Mouse (Mus musculus) ZHBTc4 (cell line): Measurements from ENCODE around the gene Rptor.

Experiments
- DNase-seq: peaks from one replicate; pipeline ENCODE4 v3.0.0-alpha.2; 2011; ENCODE audit warnings: low read depth, low spot score

The Rptor gene

GRCm38 (mm10) chr11:119809309-119809708 is 206.6 kb downstream of the Rptor start:
- DNase-seq = no peak

GRCm38 (mm10) chr11:119811022-119811421 is 208.3 kb downstream of the Rptor start:
- no peak for DNase-seq

DNA sequence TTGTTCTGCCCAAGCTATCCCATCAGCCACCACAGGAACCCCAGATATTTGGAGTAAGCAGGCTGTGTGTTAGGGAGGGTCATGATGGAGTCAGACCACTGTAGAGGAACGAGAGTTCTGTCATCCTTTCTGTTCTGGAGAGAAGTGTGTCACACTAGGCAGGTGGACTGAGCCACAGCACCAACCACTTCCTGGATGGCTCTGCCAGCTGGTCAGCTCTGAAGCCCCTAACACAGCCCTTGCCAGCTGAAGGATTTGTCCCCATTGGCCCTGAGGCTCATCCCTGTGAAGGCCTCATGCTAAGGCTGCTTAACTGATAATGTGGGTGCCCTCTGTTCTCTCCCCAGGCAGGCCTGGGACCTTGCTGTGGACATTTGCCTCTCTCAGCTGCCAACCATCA is 208.9 kb downstream of the Rptor start:
- no peak for DNase-seq

DNA sequence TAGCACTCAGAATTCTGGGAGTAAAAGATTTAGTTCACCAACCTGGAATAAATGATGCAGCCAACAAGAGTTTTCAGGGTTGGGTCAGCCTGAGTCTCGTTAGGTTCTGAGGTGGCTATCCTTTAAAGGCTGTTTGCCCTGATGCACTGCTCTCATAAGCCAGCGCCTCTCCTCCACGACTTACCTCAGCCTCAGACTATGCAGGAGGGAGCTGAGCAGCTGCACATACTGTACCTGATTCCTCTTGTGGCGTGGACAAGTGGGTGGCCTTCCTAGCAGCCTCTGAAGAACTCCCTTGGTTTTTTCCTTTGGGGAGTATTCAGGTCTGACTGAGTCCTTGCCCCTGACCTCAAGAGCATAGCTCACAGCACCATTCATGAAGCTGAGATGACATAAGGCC is 209.4 kb downstream of the Rptor start:
- no peak for DNase-seq

DNA sequence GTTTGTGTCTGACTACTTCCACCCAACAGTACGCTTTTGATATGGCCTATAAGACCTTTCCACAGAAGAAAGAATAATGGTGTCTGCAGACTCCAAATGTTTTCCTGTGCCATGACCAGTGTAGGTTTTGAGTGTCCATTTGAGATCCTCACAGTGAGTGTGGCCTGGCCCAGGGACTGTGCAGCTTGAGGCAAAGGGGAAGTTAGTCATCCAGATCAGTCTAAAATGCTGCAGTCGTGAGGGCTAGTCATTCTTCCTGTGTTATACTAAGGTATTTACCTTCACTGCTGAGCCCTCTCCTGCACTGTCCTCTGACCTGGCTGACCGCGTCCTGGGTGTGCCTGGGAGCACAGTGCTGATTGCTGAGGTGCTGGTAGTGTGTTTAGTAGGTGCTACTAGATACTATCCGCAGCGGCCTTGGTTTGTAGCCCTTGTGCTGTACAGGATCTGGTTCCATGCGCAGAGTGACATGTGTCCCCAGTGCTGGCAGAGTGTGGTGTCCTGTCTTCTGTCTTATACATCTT is 211.4 kb downstream of the Rptor start:
- DNase-seq = no peak

DNA sequence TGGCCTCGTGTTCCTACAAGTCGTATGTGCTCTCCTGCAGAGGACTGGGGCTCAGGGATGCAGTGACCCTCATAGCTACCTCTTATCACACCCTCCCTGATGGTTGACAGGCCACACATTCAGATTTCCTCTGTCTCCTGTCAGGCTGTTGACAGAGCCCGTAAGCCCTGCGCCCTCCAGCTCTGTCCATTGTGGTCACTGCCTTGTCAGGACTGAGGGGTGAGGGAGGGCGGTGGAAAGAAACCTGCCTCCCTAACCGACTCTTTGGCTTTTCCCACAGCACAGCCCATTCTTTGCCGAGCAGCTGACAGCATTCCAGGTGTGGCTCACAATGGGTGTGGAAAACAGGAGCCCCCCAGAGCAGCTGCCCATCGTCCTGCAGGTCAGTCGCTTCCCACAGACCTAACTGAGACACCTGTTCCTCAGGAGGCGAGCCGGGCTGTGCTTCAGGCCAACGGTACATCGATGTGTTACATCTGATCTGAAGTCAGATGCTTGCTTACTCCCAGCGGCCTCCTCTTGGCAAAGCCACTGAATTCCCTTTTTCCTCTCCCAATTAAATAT is 214.2 kb downstream of the Rptor start:
- DNase-seq = no peak

DNA sequence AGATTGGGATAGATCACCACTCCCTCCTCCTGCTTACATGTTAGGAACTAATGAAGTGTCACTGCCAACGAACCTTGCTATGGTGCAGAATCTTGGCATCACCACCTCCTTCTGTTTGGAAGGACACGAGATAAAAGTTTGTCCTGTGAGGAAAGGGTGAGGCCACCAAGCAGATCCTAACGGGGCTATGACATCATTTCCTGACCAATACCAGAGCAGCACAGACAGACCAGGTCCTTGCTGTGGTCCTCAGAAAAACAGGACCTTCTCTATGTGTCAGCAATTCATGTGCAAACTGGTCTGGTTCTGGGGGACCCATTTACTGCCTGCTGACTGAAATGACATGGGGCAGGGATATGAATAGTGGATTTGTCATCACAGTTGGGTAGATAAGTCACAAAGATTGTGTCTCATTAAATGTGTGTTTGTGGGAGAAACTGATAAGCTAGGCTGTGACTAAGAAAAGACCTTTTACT is 214.7 kb downstream of the Rptor start:
- DNase-seq = no peak

DNA sequence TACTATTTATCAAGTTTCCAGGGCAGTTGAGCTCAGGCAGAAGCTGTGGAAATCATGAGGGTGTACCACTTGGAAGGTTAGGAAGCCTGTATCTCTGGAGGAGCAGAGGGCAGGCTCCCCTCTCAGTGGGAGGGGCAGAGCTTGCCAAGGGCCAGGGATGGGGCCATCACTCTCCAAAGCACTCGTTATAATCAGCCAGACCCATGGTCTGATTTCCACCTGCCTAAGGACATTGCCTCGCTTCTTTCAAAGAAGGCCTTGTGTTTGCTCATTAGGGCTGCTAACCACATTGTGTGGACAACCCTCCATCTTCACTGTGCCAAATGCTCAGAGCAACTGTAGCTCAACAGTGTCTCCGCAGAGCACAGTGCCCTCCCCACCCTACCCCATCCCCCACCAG is 215.2 kb downstream of the Rptor start:
- no peak for DNase-seq

- DNase-seq = no peak
Observed at GRCm38 (mm10) chr11:119821514-119821913, 218.8 kb downstream of the Rptor start.

DNA sequence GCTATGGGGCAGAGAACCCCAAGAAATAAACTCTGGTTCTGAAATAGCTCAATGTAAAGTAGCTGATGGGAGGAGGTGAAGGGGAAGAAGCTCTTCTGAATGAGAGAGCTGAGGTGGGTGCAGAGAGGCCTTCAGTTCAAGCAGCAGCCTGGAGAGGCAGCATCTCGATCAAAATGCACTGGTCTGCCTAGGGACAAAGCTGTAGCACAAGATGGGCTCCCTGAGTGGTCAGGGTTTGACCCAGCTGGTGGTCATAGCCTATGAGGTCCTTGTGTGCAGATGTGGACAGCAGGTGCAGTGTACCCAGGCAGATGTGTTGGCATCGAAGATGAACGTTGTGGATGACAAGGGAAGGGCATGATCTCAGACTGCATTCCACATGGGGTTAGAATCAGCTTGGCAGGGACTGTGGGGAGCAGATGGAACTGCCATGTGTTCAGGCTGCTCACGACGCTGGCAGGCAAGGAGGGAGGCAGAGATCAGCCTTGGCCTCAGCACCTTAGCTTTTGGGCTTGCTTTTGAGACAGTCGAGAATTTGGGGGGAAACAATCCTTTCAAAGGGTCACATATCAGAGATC is 221.5 kb downstream of the Rptor start:
- no peak for DNase-seq

DNA sequence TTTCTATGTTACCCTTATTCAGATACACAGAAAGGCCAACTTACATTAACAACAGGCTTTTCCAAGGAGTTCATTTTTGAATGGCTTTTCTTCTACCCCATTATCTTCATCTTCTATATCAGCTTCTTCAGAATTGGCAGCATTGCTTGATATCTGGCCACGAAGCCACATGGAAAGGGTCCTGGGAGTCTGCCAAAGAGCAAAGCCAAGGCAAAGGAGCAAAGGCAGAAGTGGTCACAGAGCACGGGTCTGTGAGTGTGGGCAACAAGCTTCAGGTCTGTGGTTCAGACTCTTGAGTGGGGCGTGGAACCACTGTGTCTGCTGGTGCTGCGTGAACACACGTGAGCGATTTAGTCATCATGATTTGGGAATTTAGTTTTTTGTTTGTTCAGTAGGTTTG is 223.1 kb downstream of the Rptor start:
- DNase-seq = no peak

DNA sequence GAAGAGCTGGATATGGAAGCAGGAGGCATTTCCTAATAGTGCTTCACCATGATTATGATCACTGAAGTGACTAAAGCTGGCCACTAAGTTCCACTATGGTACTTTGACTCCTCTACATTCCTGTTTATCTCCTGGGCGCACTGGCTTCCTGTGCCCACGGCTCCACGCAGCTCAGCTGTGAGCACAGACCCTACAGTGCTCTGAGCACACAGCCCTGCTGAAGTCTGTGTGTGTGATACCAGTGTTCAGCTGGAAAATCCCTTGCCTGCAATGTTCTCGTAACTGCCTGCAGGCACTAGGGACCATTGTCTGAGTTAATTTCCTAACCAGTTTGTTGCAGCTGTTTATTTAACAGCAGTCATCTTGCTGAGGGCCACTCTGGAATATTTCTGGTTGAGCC is 223.5 kb downstream of the Rptor start:
- DNase-seq = no peak

DNA sequence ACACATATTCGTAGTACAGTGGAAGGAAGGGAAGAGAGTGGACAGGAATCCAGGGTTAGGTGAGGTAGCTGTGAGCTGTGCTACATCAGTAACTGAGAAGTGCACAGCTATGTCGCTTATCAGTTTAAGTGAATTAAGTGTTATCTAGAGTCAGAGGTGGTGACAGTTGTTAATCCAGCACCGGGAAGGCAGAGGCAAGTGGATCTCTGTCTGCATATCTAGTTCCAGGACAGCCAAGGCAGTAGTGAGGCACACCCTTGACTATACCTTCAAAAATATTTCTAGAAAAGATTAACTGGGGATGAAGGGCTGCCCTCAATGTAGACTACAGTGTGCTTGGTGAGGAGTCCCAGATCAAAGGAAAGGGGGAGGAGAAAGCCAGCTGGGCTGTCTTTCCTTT is 226.4 kb downstream of the Rptor start:
- DNase-seq = no peak

DNA sequence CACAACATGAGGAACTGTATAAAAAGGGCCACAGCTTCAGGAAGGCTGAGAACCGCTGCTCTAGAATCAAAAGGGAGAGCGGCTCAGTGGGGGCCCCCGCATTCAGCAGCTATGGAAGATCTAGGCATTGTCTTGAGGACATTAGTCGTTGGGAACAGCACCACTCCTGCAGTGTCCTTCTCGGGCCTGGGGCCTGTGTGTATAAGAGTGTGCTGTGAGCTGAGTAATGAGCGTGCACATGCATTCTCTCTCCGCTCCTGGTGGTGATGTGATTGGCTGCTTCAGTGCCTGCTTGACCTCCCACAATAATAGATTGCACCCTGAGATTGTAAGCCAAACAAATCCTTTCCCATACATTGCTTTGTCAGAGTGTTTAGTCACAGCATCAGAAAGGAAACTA is 229.0 kb downstream of the Rptor start:
- no peak for DNase-seq

DNA sequence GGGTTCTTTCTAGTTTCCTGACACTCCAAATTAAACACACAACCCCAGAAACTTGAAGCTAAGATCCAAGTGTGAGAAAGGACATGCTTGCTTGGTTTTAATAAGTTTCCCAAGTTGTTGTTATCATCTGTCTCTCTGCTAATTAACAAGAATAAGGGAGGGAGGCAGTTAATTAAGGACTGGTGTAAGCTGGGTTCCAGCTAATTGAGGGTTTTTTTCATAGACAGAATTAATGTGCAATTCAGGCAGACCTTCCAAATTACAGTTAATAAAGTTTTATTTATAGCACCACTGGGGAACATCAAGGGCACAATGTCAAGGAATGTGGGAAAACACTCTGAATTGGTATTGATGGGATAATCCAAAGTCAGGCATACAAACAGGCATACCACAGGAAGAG is 230.6 kb downstream of the Rptor start:
- DNase-seq = no peak

GRCm38 (mm10) chr11:119833877-119834804 is 231.4 kb downstream of the Rptor start:
- DNase-seq = no peak

DNA sequence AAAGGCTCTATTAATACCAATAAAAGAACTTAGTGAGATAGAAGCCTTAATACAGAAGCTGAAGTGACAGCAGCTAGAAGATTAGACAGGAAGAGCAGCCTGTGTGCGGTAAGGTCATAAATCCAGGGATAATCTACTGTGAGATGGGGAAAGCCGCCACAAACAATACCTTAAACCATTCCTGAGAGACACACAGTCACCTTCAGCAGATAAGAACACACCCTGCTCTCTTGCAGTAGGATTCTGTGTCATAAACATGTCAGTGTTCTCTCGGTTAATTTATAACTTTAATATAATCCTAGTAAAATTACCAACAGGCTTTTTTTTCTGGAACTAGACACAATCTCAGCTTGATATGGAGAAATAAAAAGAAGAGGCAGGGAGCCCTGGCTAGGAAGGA is 233.6 kb downstream of the Rptor start:
- no peak for DNase-seq

- DNase-seq = no peak
Observed at GRCm38 (mm10) chr11:119837786-119838185, 235.1 kb downstream of the Rptor start.

DNA sequence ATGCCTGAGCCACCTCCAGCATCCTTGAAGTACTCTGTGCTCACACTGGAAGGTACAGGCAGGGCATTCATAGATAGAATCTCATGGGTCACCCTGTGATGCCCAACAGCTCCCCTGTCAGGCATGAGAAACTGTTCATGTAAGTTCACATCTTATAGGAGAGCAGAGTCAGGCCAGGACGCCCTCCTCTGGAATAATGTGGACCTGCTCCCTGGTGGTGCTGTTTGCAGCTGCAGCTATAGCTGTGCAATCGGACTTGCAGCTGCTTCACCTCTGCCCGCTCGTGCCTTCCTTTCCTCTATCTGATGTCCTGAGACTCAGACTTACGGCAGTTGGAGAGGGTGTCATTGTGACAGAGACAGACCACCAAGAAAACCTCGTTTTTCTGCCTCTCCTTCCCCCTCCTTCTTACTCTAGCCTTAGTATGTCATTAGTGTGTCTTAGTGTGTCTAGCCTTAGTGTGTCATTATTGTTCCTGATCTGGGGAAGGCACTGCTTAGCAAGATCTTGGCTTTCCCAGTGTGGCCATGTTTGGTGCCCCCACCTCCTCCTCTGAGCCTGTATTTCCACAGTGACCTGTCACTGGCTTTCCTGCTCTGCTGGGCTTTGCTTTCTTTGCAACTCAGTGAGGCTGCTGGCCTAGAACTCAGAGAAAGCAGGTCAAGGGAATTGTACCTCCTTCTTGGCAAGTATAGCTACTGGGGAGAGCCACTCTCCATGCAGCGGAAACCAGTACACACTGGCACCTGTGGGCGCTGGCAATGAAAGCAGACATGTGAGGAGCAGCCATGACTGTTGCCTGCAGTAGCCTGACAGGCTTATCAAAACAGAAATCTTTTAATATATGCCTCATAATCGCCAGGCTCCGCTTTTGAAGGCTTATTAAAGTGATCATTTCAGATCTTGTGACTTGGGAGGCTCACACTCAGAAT is 237.0 kb downstream of the Rptor start:
- peak; percentile 29 for DNase-seq

DNA sequence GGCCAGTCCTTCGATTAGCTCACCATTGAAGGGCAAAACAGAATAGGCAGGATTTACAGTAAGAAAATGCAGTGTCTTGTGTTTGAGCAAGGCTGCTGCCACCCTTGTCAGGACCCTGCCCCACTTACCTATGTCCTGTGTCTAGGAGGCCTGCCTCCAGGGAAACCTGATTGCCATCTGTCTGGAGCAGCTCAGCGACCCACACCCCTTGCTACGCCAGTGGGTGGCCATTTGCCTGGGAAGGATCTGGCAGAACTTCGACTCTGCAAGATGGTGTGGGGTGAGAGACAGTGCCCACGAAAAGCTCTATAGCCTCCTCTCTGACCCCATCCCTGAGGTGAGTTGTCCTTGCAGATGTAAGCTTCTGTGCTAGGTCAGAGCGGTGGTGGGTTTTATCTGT is 243.9 kb downstream of the Rptor start:
- no peak for DNase-seq

DNA sequence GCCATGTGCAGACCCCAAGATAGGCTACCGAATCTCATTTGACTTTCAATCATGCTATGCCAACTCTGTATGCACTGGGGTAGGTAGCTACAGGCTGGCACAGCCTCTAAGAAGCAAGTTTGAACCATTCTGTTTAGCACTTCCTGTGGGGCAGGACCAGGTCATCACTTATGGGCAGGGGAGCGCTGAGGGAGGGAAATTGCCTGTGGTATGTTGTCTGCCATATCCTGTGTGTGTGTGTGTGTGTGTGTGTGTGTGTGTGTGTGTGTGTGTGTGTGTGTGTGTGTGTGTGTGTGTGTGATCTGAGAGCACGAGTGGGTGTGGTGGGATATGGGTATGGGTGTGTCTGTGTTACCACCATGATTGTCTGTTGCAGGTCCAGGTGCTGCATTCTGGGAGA is 244.4 kb downstream of the Rptor start:
- DNase-seq = no peak
